In the genomic region with DNA sequence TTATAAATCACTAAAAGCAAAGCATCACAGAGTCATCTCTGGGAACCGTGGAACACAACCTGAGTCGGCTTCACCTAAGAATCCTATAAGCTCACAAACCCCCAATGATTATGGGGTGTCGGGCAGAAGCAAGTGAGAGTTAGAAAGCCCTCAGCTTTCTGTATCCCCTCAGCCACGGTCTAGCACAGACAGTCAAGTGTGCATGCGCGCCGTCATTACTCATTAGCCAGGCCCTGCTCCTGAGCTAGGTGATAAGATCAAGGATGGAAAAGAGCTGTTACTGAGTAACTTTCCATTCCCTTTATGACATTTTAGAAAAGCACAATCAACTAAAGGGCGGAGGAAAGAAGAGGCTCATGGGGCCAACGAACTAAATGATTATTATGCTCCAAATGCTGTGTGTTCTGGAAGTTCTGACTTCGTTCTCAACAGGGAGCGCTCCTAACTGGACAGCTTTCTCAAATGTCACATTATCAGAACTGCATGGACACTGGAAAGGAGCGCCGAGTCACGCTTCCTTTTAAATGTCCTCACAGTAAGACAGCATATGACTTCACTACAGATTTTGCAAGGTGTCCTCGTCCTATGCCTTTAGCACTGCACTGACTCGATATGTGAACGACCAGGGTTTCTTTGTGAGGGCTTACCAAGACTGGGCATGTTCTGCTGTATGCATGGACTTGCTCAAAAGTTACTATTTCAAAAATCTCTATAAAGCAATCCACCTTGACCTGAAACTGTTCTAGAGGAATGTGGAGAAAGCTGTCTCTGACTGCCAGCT, we compare ENCODE assay signal across 17 mouse cellular contexts. TPM values are rescaled to one million over a fixed set of nuclear protein-coding genes. Genes with fewer than 3 reads are reported as not detected.
A peak's percentile ranks its signal among the peaks of the same experiment; 100 is the strongest.
DNase-seq lines count a peak whose midpoint lies in the region; ATAC-seq lines count a peak whose summit lies in the region.
"Had no signal": no experiment of that assay in that cellular context is flagged by ENCODE, and none has a peak within 500 bp of the region (broad histone marks: within the 10 kb centered on the region; RNA-seq: fewer than 3 reads in every experiment).

No protein-coding gene starts in this region.

- peak overlapping the region; percentile 28; the same call in 1 of the 2 replicates for H3K27ac ChIP-seq in intestine, embryonic 15.5 days
- H3K27ac ChIP-seq in liver, embryonic 15.5 days (replicated peaks) = peak overlapping the region; percentile 55; the same call in 1 of the 2 replicates
- H3K27ac ChIP-seq: layer of hippocampus, adult 2 months; macrophage had no signal

- peak; percentile 30 for DNase-seq in adrenal gland, postnatal 10 days
- DNase-seq in adrenal gland, postnatal 14 days = no peak
- DNase-seq in kidney, postnatal 10 days = peak; percentile 72
- DNase-seq in cerebellum, postnatal 4 days (ENCODE audit: low spot score in 2 of 2) = no peak
- no peak for DNase-seq in heart, postnatal 25 days (ENCODE audit: low spot score)
- DNase-seq: forebrain, postnatal 0 days; heart, postnatal 4 days; thymus, adult 2 months had no signal

- intact Hi-C loops in heart, postnatal 25 days (cut with DNase I) = no loop called here

- 0 out of 2 replicates have a peak, but pooled peaks cover 4% of the 10 kb centered on the region for H3K4me1 ChIP-seq in intestine, embryonic 15.5 days (replicated peaks)
- no peaks in the 10 kb centered on the region for H3K4me1 ChIP-seq in liver, embryonic 15.5 days (replicated peaks)

- no peak overlapping the region for H3K9ac ChIP-seq in intestine, embryonic 15.5 days
- no peak overlapping the region for H3K9ac ChIP-seq in liver, embryonic 15.5 days
- H3K9ac ChIP-seq: forebrain, postnatal 0 days had no signal

- peak; percentile 95 for ATAC-seq in intestine, embryonic 15.5 days
- peak; percentile 79 for ATAC-seq in liver, embryonic 15.5 days (ENCODE audit: insufficient read depth)
- ATAC-seq in monocyte, adult 5-6 weeks (replicated peaks; ENCODE audit: insufficient number of reproducible peaks, low FRiP score, low TSS enrichment, poor library complexity, severe bottlenecking) = no peak
- ATAC-seq: forebrain, postnatal 0 days had no signal

- no peaks in the 10 kb centered on the region for H3K9me3 ChIP-seq in intestine, embryonic 15.5 days
- no peaks in the 10 kb centered on the region for H3K9me3 ChIP-seq in liver, embryonic 15.5 days (replicated peaks)
- H3K9me3 ChIP-seq: G1E had no signal

- peaks cover 5% of the 10 kb centered on the region; the same call in 1 of the 2 replicates for H3K36me3 ChIP-seq in intestine, embryonic 15.5 days
- peaks cover 20% of the 10 kb centered on the region for H3K36me3 ChIP-seq in liver, embryonic 15.5 days (replicated peaks)

- peak overlapping the region; percentile 28 for H3K4me2 ChIP-seq in intestine, embryonic 15.5 days (replicated peaks)
- no peak overlapping the region; the same call in 1 of the 2 replicates for H3K4me2 ChIP-seq in liver, embryonic 15.5 days

- 68% methylated on average over 17 of the region's 17 CpGs for WGBS in intestine, embryonic 15.5 days
- 69% methylated on average over 17 of the region's 17 CpGs for WGBS in liver, embryonic 15.5 days (ENCODE audit: insufficient replicate concordance)

- no peak overlapping the region for H3K4me3 ChIP-seq in intestine, embryonic 15.5 days (replicated peaks)
- no peak overlapping the region for H3K4me3 ChIP-seq in liver, embryonic 15.5 days (replicated peaks)
- H3K4me3 ChIP-seq: layer of hippocampus, adult 2 months had no signal

- H3K27me3 ChIP-seq in intestine, embryonic 15.5 days (replicated peaks) = no peaks in the 10 kb centered on the region
- no peaks in the 10 kb centered on the region for H3K27me3 ChIP-seq in liver, embryonic 15.5 days

RNA-seq across cellular contexts. Expression of gene Gata3, which starts 29.0 kb away (rescaled TPM):
- 10 to 100 TPM; 12.3 to 14.8 TPM for total RNA-seq in adrenal gland, postnatal 10 days (2021)
- 17.3 and 19.1 TPM in 2 replicates for total RNA-seq in adrenal gland, postnatal 14 days (2021)
- polyA plus RNA-seq in intestine, embryonic 15.5 days (2015; fragmentation: Nextera tagmentation; extraction: Ambion mirVana) = 2.3 and 2.6 TPM in 2 replicates
- 1.1 TPM in 2 replicates for polyA plus RNA-seq in liver, embryonic 15.5 days (2015; fragmentation: Nextera tagmentation; extraction: Ambion mirVana)
- 1 to 10 TPM; 1.1 to 1.7 TPM for total RNA-seq in heart, postnatal 25 days (2021)
- total RNA-seq in monocyte, adult 5-6 weeks (2017) = 2.2 to 10.5 TPM (median 2.9 TPM) in 3 replicates
- total RNA-seq: layer of hippocampus, adult 2 months; left cerebral cortex, postnatal 25 days had no signal
- polyA plus RNA-seq: macrophage had no signal

RNA-seq across cellular contexts. Expression of gene 9230102O04Rik, which starts 29.5 kb away (rescaled TPM):
- not detected for total RNA-seq in adrenal gland, postnatal 10 days (2021)
- total RNA-seq in adrenal gland, postnatal 14 days (2021) = not detected in 2 replicates
- polyA plus RNA-seq in intestine, embryonic 15.5 days (2015; fragmentation: Nextera tagmentation; extraction: Ambion mirVana) = not detected in 2 replicates
- not detected in 2 replicates for polyA plus RNA-seq in liver, embryonic 15.5 days (2015; fragmentation: Nextera tagmentation; extraction: Ambion mirVana)
- not detected for total RNA-seq in heart, postnatal 25 days (2021)
- not detected in 3 replicates for total RNA-seq in monocyte, adult 5-6 weeks (2017)
- total RNA-seq: common myeloid progenitor, adult 5-6 weeks; forebrain, postnatal 0 days; heart, adult 8-10 months; heart, postnatal 4 days; layer of hippocampus, adult 2 months; left cerebral cortex, postnatal 25 days had no signal
- polyA plus RNA-seq: forebrain, postnatal 0 days; macrophage; thymus, adult 2 months had no signal

RNA-seq across cellular contexts. Expression of gene 4930412O13Rik, which starts 37.8 kb away (rescaled TPM):
- 1 to 10 TPM; 1.1 to 2.1 TPM for total RNA-seq in adrenal gland, postnatal 10 days (2021)
- 1.3 and 1.4 TPM in 2 replicates for total RNA-seq in adrenal gland, postnatal 14 days (2021)
- polyA plus RNA-seq in intestine, embryonic 15.5 days (2015; fragmentation: Nextera tagmentation; extraction: Ambion mirVana) = not detected in 2 replicates
- polyA plus RNA-seq in liver, embryonic 15.5 days (2015; fragmentation: Nextera tagmentation; extraction: Ambion mirVana) = 0.14 TPM in 1 of 2 replicates, not detected in the other
- not detected for total RNA-seq in heart, postnatal 25 days (2021)
- total RNA-seq in monocyte, adult 5-6 weeks (2017) = not detected in 3 replicates
- total RNA-seq: common myeloid progenitor, adult 5-6 weeks; forebrain, postnatal 0 days; G1E; heart, adult 8-10 months; heart, postnatal 4 days; layer of hippocampus, adult 2 months; left cerebral cortex, postnatal 25 days had no signal
- polyA plus RNA-seq: forebrain, postnatal 0 days; G1E; macrophage; thymus, adult 2 months had no signal

Comparison
In these comparisons a context has a peak if more than half of its experiments do, and no peak if none do; other contexts are left out.
1. DNase-seq: peak in adrenal gland, postnatal 10 days (single experiment) and kidney, postnatal 10 days (single experiment); none in adrenal gland, postnatal 14 days (single experiment), cerebellum, postnatal 4 days (0 of 2) and heart, postnatal 25 days (single experiment).